Mouse (Mus musculus) thymus, postnatal 0 days (tissue): Measurements from ENCODE around the gene Furin. TPM values are rescaled to one million over a fixed set of nuclear protein-coding genes. Genes with fewer than 3 reads are reported as not detected.
"Not testable (repeated sequence)": the region's sequence is repeated elsewhere in the genome, so short reads cannot be mapped to it uniquely, and the experiment has no call there.

Source experiments
- DNase-seq: peaks from one replicate; pipeline ENCODE4 v3.0.0-alpha.2; 2015; ENCODE audit warnings: low spot score
- polyA plus RNA-seq: library from polyadenylated mRNA; unstranded; fragments of >200 nt; fragmentation: Nextera tagmentation; extraction: Ambion mirVana; gene quantifications from 2 replicates; pipeline ENCODE4 v1.2.1, GENCODE M21; 2015

Furin gene
- polyA plus RNA-seq, 1 experiment from 2014 or later = 9.1 TPM

DNA sequence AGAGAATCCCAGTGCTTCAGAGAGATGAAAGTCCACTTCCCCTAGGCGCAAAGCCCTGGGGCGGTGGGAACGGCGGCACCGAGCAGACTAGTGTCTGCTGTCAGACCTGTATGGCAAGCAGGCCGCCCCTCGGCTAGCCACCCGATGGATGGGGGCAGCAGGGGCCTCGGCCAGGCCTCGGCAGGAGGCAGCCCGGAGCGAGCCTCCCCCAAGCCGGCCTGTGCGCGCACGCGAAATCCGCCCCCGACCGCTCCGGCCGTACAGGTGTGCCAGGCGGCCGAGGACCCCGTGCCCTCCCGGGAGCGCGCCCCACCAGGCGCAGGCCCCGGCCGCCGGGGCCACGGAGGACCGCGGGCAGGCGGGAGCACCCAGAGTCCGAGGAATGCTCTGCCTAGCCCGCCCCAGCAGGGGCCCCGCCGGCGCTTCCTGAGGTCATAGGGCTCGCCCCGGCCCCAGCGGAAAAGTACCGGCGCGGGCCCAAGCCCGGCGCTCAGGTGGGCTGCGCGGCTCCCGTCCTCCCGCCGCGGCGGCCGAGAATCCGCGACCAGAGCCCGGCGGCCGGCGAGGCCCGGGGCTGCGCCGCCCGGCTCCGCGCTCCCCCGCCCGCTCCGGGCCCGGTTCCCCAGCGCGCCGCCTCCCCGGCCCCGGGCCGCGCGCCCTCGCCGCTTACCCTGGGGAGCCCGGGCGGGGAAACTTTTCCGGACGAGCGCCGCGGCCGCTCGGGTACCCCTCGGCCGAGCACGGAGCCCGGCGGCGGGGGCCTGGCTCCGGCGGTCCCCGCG is 3.2 kb downstream of the Furin start:
- DNase-seq = peak; percentile 37

DNA sequence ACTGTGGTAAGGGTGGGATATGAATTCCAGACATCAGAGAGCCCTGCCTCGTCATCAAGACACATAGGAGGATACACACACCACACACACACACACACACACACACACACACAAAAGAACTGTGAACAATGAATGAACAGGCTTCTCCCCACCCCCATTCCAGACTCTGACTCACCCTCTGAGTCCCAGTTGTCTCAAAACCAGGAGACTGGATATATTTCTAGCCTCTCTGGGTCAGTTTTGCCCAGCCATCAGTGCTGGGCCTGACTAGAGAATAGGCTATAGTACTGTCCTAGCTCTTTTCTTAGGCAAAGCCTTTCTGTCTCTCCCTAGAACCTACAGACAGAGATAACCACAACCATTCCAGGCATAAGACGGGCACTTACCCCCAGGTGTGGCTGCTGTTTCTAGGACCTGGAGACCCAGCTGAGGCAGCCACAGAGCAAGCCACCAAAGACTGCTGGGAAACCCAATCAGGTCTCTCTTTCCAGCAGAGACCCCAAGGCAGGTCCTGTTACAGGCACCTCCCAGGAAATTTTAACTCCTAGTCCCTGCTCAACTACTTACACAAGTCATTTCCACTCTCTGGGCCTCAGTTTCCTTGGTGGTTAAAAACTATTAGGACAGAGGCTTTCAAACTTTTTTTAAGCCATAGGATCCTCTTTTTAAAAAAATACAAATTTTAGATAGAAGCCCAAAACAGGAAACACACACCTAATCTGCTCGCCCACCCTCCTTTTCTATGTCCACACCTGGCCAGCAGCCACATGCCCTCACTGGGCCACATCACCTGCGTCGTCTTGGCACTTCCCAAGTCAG is 4.0 kb downstream of the Furin start:
- no peak for DNase-seq

DNA sequence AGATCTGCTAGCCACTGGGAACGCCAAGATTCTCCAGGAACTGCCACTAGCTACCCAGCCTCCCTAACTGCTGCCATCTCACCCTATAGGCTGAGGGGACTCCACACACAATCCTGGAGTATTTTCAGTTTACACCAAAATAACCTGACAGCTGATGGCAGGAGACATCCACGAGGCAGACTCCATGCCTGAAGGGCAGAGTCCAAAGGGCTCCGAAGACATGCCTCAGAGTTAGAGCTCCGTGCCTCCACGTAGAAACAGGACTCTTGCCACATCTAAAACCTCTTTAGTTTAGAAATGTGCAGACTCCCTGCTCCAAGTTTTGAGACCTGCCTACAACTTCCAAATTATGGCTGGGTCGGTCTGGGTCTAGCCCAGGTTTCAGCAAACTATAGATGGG is 4.7 kb downstream of the Furin start:
- no peak for DNase-seq

DNA sequence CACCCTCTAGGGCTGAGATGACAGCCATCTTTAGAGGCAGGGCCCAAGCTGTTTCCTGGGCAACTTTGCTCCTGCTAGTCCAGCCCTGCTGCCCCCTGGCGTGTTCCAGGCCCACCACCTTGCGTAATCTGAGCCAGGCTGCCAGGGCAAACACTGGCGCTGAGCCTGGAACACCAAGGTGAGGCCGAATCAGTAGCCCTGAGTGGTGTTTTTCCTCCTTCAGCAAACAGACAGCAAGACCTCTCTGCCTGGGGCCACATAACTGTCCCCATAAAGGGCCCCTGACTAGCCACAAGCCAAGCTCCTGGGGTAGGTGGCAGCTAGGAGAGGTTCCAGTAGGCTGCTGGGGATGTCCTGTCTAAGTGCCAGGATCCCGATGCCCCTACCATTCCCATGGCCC is 5.1 kb downstream of the Furin start:
- DNase-seq = no peak

DNA sequence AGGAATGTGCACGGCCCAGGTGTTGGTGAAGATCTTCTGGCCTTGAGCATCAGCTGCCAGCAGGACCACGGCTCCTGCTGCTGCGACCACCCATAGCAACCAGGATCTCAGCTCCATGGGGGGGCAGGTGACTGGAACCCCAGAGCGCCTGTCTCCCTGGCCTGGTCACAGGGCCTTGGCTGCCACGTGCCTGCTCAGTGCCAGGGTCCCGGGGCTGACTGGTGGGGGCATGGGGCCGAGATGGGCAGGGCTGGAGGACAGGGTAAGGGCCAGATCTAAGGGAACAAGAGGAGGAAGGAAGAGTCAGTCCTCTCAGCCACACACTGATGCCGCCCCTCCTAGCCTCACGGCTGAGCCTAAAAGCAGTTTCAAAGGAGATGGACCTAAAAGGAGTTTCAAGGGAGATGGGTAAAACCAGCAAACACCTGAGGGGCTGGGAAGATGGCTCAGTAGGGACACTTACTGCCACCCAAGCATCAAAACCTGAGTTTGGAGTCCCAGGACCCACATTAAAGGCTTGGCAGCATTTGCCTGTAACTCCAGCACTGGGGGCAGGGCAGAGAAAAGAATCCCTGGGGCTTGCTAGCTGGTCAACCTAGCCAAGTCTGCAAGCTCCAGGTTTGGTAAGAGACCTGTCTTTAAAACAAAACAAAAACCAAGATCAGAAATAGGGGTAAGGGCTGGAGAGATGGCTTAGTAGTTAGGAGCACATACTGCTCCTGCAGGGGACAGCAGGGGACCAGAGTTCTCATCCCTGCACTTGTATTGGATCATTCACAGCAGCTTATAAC is 6.4 kb downstream of the Furin start:
- DNase-seq = no peak

DNA sequence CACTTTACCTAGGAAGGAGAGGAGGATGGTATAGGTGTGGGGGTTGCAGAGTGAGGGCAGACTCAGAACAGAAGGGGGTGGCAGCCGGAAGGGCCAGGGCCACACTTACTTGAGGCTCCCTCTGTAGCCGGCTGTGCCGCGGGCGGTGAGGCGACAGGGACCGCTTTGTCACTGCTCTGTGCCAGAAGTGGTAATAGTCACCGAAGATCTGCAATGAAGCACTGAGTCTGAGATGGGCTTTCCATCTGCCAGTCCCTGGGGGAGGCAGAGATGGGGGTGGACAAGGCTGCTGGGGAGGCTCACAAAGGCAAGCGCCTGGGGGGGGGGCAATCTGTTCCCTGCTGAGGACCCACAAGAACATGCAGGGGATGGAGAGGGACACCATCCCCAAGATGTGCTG is 7.2 kb downstream of the Furin start:
- DNase-seq = no peak

DNA sequence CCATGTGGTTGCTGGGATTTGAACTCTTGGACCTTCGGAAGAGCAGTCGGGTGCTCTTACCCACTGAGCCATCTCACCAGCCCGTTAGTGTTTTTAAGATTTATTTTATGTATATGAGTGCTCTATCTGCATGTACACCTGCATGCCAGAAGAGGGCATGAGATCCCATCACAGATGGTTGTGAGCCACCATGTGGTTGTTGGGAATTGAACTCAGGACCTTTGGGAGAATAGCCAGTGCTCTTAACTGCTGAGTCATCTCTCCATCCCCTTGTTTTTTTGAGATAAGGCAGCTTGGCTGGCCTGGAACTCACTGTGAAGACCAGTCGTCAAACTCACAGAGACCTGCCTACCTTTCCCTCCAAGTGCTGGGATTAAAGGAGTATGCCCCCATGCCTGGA is 8.8 kb downstream of the Furin start:
- DNase-seq = not testable (repeated sequence)

DNA sequence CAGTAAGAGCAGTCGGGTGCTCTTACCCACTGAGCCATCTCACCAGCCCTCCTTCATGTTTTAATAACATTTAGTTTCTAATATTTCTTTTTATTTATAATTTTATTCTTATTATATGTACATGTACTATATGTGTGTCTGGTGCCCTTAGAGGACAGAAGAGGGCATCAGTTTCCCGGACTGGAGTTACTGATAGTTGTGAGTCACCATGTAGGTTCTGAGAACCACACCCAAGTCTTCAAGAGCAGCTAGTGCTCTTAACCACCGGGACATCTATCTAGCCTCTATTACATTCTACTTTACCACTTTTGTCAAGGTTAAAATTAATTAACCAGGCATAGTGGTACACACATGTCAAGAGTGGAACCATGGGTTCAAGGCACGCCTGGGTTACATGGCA is 10.6 kb downstream of the Furin start:
- no peak for DNase-seq

DNA sequence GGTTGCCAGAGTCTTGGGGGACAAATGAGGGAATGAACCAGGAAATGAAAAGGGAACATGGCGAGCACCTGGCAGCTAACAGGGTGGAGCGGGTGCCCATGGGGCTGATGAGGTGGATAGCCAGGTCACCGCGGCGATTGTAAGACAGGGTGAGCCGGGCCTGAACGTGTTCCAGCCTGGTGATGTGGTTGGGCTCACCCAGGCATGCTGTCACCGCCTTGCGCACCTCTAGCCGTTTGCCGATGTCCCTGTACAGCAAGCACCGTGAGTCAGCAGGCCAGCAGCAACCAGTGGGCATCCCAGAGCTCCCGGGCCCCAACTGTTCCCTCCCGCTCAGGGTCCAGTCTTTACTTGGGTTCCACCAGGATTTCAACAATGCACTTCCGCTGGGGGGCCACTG is 13.1 kb downstream of the Furin start:
- DNase-seq = no peak

DNA sequence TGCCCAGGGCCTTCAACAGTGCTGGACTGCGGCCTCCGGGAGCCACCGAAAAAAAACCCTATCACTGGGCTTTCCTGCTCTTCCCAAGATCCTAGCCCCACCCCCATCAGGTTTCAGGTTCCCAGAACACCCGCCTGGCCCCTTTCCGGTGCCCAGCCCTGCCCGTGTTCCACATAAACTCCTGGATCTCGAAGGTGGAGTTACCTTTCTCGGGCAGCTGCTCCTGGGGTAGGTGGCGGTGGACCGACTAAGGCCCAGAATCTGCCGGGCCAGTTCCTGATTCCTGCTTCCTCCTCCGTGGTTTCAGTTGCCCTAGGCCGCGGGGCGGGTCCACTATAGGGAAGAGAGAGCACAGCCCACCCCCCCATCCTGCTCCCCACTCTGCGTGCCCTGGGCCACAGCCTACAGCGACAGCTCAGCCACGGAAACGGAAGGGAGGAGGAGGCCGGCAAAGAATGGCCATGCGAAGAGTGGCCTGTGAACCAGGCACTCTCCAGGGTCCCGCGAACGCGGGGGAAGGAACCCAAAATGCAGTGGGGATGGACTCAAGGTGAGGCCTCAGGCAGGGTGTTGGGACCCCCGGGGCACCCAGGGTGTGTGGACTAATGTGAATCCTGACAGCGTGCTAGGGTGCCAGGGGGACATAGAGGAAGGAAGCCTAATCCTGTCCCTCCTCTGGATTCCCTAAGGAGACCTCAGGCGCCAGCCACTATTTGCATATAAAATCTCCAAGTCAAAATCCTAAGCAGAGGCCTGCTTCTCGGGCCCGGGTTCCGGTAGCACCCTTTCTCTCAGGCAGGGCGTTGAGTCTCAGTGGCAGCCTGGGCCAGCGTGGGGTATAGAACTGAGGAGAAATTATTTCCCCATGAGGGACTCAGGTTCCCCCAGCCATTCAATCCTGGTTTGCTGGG is 17.3 kb downstream of the Furin start, which contains the start of gene Fes:
Gene Fes, minus strand, starts transcription at position 314 of the 911 bp plus-strand sequence.
- no peak for DNase-seq

DNA sequence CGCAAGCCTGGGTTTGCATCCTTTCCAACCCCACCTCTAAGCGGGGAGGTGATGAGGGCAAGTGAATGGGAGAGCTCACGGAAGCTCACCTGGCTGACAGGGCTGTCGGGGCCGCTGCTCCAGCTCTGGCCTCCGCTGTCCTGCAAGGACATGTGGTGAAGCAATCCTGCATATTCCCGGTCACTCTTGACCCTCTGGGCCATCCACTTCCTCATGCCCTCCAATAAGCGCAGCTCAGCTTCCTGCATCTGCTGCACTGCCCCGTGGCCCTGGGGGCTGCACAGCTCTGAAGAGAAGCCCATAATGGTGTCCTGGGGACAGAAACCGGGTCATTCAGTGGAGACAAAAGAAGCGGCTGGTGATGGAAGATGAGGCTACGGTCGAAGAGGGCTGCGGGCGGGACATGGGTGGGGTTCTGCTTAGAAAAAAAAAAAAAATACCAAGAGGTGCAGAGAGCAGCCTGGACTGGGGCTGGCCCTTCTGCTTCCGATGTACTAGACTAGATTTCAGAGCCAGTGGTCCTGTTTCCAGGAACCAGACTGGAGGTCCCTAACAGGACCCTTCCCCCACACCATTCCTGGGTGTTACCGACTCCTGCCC is 18.1 kb downstream of the Furin start:
- no peak for DNase-seq

DNA sequence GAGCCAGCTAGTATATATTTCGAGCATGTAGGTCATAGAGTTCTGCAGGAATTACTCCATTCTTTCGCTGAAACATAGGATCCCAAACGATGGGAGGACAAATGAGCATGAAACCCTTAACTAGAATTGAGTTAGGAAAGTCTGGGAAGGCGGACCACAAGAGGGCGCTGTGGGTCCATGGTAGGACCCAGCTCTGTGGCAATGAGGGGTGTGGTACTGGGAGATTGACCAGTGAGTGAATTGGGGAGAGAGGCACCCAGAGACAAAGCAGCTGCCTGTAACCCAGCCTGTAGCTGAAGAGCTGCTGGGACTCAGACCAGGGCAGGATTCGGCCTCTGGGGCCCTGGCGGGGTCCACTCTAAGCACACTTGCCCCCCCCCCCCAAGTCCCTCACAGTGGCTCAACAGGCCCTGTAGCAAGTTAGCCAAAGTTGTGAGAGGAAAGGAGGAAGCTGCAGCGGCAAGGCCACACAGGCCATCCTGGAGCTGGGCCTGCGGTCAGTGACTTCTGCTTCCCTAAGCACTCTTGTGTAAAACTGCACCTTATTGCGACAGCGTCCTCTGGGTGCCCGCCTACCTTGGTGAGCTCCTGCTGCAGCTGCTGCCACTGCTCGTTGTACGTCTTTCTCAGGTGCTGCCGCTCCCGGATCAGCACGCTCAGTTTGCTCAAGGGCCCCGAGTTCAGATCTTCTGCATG is 18.9 kb downstream of the Furin start:
- DNase-seq = peak; percentile 86

DNA sequence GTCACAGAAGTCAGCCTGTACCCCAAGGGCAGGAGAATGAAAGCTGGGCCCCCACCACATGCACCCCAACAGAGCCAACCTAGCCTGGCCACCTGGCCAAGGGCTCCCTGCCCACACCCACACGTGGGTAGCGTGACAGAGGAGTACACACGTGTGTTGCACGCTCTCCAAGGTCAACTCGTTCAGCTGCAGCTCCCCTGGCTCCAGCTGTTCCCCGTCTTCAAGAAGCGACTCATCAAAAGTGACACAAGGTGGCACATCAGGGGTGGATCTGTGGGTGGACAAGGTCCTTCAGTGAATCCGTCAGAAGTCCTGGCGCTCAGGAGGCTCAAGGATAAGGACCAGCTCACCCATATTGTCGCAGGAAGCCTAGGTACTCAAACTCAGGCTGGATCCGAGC is 22.3 kb downstream of the Furin start:
- no peak for DNase-seq

DNA sequence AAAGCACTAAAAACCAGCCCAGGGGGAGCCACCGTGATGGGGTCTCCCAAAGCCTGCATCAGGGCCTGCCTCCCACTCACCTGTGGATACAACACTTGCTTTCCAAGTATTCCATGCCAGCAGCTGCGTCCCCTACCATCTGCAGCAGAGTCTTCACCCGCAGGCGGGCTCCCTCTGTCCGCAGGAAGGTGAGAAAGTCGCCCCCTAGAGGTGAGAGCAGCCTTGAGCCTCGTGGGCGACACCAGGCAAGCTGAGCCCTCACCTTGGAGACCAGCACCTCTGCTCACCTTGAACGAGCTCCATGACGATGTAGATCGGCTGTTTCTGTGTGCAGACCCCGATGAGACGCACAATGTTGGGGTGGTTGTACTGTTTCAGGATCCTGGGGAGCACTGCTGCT is 25.7 kb downstream of the Furin start:
- DNase-seq = peak; percentile 49

DNA sequence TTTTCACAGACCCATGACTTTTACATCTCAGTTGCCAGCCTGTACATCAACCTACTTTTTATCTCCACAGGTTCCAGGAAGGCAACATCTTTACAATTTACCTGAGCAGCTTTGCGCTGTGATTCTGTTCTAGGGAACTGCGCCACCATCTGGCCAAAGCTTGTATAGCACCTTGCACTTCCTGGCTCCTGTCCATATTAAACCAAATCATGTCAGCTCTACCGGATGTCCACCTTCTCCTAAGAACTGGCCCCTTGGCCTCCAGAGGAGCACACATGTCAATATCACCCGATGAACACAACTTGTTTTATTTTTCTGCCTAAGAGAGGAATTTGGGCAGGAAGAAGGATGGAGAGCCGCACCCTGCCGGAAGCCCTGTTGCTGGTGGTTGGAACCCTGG is 27.8 kb downstream of the Furin start:
- DNase-seq = peak; percentile 77

DNA sequence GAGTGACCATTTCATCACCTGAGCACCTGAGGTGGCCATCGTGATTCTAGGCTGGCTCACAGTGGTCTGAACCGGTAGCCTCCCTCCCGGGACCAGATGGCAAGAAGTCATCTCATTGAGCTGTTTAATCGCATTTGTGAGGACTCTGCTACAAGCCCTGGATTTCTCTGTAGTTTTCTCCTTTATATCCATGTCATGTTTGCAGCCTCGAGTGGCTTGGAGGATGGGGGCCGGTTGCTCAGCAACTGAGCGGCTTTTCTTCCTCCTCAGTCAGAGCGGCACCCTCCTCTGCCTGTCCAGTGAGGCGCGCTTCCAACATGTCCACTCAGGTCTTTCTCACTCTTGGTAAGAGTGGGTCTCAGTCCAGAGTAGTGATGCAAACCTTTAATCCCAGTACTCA is 29.0 kb downstream of the Furin start:
- DNase-seq = no peak

DNA sequence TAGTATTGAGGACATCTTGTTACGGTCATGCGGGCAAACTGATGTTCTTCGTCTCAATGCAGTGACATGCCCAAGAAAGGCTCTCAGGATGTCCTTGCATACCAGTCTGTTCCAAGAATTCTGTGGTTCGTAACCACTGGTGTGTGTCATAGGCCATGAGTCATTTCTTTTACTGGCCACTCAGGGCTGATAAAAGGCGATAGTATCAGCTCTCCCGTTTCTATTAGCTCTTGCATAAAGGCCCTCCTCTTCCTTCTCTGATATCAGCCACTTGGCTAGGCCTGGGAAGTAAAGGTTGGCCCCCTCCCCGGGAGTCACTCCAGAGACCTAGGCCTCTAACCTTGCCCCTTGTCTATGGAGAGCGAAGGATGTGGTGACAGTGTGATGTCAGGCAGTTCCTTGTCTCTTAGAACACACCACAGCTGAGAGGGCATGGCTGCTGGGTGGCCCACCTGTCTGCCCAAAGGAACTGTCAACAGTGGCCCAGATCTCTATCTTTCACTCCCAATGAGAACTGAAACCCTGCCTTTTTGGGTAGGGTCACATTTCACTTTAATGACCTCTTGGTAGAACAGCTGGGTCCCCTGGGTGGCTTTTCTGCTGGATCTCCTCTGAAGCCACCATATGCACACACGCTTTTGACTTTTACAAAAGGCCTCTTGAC is 29.7 kb downstream of the Furin start:
- peak; percentile 72 for DNase-seq

DNA sequence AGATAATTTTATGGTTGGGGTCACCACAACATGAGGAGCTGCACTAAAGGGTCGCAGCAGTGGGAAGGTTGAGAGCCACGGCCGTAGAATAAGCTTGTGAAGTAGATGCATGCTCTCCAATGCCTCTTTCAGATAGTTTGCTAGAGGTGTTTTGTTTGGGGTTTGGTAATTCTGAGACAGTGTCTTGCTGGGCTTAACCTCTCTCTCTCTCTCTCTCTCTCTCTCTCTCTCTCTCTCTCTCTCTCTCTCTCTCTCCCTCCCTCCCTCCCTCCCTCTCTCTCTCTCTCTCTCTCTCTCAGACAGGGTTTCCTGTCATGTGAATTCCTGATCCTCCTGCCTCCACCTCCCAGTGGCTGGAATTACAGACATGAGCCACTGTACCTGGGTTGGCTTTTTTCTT is 30.5 kb downstream of the Furin start:
- DNase-seq = no peak

DNA sequence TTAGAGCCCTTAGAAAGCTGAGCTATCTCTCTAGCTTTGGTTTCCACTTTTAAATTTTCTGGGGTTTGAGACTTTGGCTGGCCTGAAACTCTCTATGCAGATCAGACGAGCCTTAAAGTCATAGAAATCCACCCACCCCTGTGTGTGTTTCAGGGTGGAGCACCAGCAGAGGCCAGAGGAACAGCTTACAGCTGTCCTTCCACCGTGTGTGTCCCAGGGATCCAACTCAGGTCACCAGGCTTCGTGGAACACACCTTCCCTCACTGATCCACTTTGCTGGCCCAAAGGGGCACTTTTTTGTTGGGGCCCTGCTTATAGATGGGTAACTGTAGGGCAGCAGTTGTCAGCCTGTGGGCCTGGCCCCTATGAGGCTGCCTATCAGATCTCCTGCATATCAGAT is 31.0 kb downstream of the Furin start:
- DNase-seq = no peak
